Mouse (Mus musculus) kidney, embryonic 14.5 days (tissue): Measurements from ENCODE around the gene Ube2v1. TPM values are rescaled to one million over a fixed set of nuclear protein-coding genes. Genes with fewer than 3 reads are reported as not detected.
A peak's percentile ranks its signal among the peaks of the same experiment; 100 is the strongest.

Experiments
- ATAC-seq: fragments of 200-750 bp; cut with Nextera tagmentation; 2 replicates; pipeline ENCODE4 v1.8.0; 2017; ENCODE audit warnings: moderate number of reproducible peaks, mild to moderate bottlenecking, moderate TSS enrichment, moderate library complexity; ENCODE audit not compliant: low FRiP score, low TSS enrichment
- H3K27ac ChIP-seq: fragments of 300-500 bp; sonication (generic); 2 replicates; pipeline ENCODE4 v1.5.1; 2014; ENCODE audit warnings: low read depth, mild to moderate bottlenecking, low read length, moderate library complexity, mixed read lengths
- H3K27me3 ChIP-seq: fragments of 300-500 bp; sonication (generic); 2 replicates; pipeline ENCODE4 v1.6.1; 2014; ENCODE audit warnings: mild to moderate bottlenecking, low read length; ENCODE audit not compliant: control insufficient read depth, insufficient read depth
- H3K36me3 ChIP-seq: fragments of 300-500 bp; sonication (generic); 2 replicates; pipeline ENCODE4 v1.6.1; 2014; ENCODE audit warnings: low read length, mixed read lengths; ENCODE audit not compliant: control insufficient read depth, insufficient read depth
- H3K4me1 ChIP-seq: fragments of 300-500 bp; sonication (generic); 2 replicates; pipeline ENCODE4 v1.6.1; 2014; ENCODE audit warnings: low read length, mixed read lengths; ENCODE audit not compliant: control insufficient read depth, insufficient read depth
- H3K4me2 ChIP-seq: fragments of 300-500 bp; sonication (generic); replicated peaks from 2 replicates; pipeline ENCODE4 v1.6.1; 2014; ENCODE audit warnings: low read depth, mild to moderate bottlenecking, low read length
- H3K4me3 ChIP-seq: fragments of 300-500 bp; sonication (generic); 2 replicates; pipeline ENCODE4 v1.5.1; 2014; ENCODE audit warnings: mild to moderate bottlenecking, low read length
- H3K9ac ChIP-seq: fragments of 300-500 bp; sonication (generic); 2 replicates; pipeline ENCODE4 v1.6.1; 2014; ENCODE audit warnings: low read depth, mild to moderate bottlenecking, low read length, moderate library complexity
- H3K9me3 ChIP-seq: fragments of 300-500 bp; sonication (generic); 2 replicates; pipeline ENCODE4 v1.6.1; 2016; ENCODE audit warnings: low read length; ENCODE audit not compliant: control insufficient read depth
- WGBS: fragments of 180-500 bp; shearing (Covaris S2); extraction: QIAGEN DNeasy Blood & Tissue Kit; methylation state at CpG from one replicate; pipeline ENCODE4 v1.1.7; 2014; 5-methylcytosine and 5-hydroxymethylcytosine counted together
- polyA plus RNA-seq: library from polyadenylated mRNA; unstranded; fragments of >200 nt; fragmentation: Nextera tagmentation; extraction: Ambion mirVana; gene quantifications from 2 replicates; pipeline ENCODE4 v1.2.1, GENCODE M21; 2014

Gene Ube2v1
- polyA plus RNA-seq, 1 experiment from 2014 or later, result 283 TPM

GRCm38 (mm10) chr2:167595761-167596171 is 36.1 kb downstream of the Ube2v1 start:
- ATAC-seq, result no peak
- WGBS, result 26% methylated on average over 14 of the region's 14 CpGs
- Histone ChIP-seq H3K4me1 (peaks cover 46% of the 10 kb centered on the region), H3K9me3 (no peaks in the 10 kb centered on the region), H3K27ac (peak overlapping the region; percentile 93), H3K4me3 (no peak overlapping the region), H3K4me2 (0 out of 2 replicates have a peak overlapping the region, but pooled peaks have one; percentile 15), H3K27me3 (no peaks in the 10 kb centered on the region), H3K36me3 (no peaks in the 10 kb centered on the region), H3K9ac (peak overlapping the region; percentile 46; the same call in 1 of the 2 replicates)

GRCm38 (mm10) chr2:167594444-167594934 is 37.4 kb downstream of the Ube2v1 start:
- H3K4me3 ChIP-seq, result no peak overlapping the region
- peak; percentile 64 for ATAC-seq
- 18% methylated on average over 10 of the region's 10 CpGs for WGBS
- no peaks in the 10 kb centered on the region for H3K36me3 ChIP-seq
- peaks cover 46% of the 10 kb centered on the region for H3K4me1 ChIP-seq
- H3K9me3 ChIP-seq, result no peaks in the 10 kb centered on the region
- H3K27ac ChIP-seq, result peak overlapping the region; percentile 93
- no peak overlapping the region; the same call in 1 of the 2 replicates for H3K4me2 ChIP-seq
- H3K27me3 ChIP-seq, result no peaks in the 10 kb centered on the region
- no peak overlapping the region for H3K9ac ChIP-seq

- Histone ChIP-seq H3K9ac (no peak overlapping the region), H3K4me3 (no peak overlapping the region), H3K4me2 (no peak overlapping the region), H3K9me3 (no peaks in the 10 kb centered on the region), H3K36me3 (no peaks in the 10 kb centered on the region), H3K4me1 (peaks cover 53% of the 10 kb centered on the region), H3K27ac (peak overlapping the region; percentile 93), H3K27me3 (no peaks in the 10 kb centered on the region)
- no peak for ATAC-seq
- 72% methylated on average over 4 of the region's 4 CpGs for WGBS
Observed at GRCm38 (mm10) chr2:167593551-167594250, 38.2 kb downstream of the Ube2v1 start.

- Histone ChIP-seq H3K36me3 (no peaks in the 10 kb centered on the region), H3K4me1 (peaks cover 36% of the 10 kb centered on the region), H3K4me2 (peak overlapping the region; percentile 35), H3K9ac (peak overlapping the region; percentile 46), H3K4me3 (peak overlapping the region; percentile 22; the same call in 1 of the 2 replicates), H3K9me3 (no peaks in the 10 kb centered on the region), H3K27me3 (no peaks in the 10 kb centered on the region), H3K27ac (peak overlapping the region; percentile 71)
- peak; percentile 13; the same call in 1 of the 2 replicates for ATAC-seq
- 14% methylated on average over 21 of the region's 21 CpGs for WGBS
Observed at GRCm38 (mm10) chr2:167588774-167589577, 42.9 kb downstream of the Ube2v1 start.

GRCm38 (mm10) chr2:167586976-167587375 is 44.9 kb downstream of the Ube2v1 start:
- WGBS, result 8% methylated on average over 9 of the region's 9 CpGs
- Histone ChIP-seq H3K9me3 (no peaks in the 10 kb centered on the region), H3K27ac (peak overlapping the region; percentile 44; the same call in 1 of the 2 replicates), H3K36me3 (no peaks in the 10 kb centered on the region), H3K9ac (no peak overlapping the region), H3K27me3 (no peaks in the 10 kb centered on the region), H3K4me3 (no peak overlapping the region), H3K4me2 (no peak overlapping the region), H3K4me1 (peaks cover 47% of the 10 kb centered on the region)
- ATAC-seq, result no peak

- no peak for ATAC-seq
- Histone ChIP-seq H3K9ac (peak overlapping the region; percentile 5; the same call in 1 of the 2 replicates), H3K27me3 (no peaks in the 10 kb centered on the region), H3K4me1 (peaks cover 48% of the 10 kb centered on the region), H3K36me3 (no peaks in the 10 kb centered on the region), H3K27ac (peak overlapping the region; percentile 44), H3K4me2 (no peak overlapping the region), H3K9me3 (no peaks in the 10 kb centered on the region), H3K4me3 (no peak overlapping the region)
- 9% methylated on average over 8 of the region's 8 CpGs for WGBS
Observed at GRCm38 (mm10) chr2:167586041-167586440, 45.9 kb downstream of the Ube2v1 start.

GRCm38 (mm10) chr2:167585273-167585672 is 46.6 kb downstream of the Ube2v1 start:
- Histone ChIP-seq H3K9ac (no peak overlapping the region), H3K4me2 (no peak overlapping the region), H3K4me3 (no peak overlapping the region), H3K27me3 (no peaks in the 10 kb centered on the region), H3K36me3 (no peaks in the 10 kb centered on the region), H3K4me1 (peaks cover 48% of the 10 kb centered on the region), H3K27ac (no peak overlapping the region), H3K9me3 (no peaks in the 10 kb centered on the region)
- no peak for ATAC-seq
- 42% methylated on average over 2 of the region's 2 CpGs for WGBS

GRCm38 (mm10) chr2:167583161-167583952 is 48.5 kb downstream of the Ube2v1 start:
- Histone ChIP-seq H3K36me3 (no peaks in the 10 kb centered on the region), H3K9me3 (no peaks in the 10 kb centered on the region), H3K4me1 (peaks cover 42% of the 10 kb centered on the region), H3K9ac (no peak overlapping the region), H3K4me2 (no peak overlapping the region), H3K27ac (peak overlapping the region; percentile 85), H3K27me3 (no peaks in the 10 kb centered on the region), H3K4me3 (no peak overlapping the region)
- 13% methylated on average over 10 of the region's 10 CpGs for WGBS
- peak; percentile 81 for ATAC-seq
